Mouse (Mus musculus): Measurements from ENCODE around the gene Tnnt2.

DNA sequence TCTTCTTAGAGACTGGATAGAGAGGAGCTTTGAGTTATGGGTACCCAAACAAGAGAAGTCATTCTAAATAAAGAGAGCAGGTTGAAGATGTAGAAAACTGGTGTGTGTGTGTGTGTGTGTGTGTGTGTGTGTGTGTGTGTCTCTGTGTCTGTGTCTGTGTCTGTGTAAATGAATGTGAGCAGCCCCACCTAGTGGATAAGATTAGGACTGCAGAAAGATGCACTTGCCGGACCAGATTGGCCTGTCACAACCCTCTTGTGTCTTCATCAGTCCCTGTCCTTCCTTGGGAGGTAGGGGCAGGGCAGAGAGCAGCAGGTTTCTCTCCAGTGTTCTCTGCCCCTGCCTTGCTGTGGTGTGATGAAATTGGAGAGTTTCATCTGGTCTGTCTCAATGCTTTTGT, 7.2 kb upstream of the Tnnt2 start:
- no peak for TF ChIP-seq POLR2A (IDR thresholded peaks at IDR 0.05; ENCODE audit: low read depth, low read length)
- TF ChIP-seq CTCF (IDR thresholded peaks at IDR 0.05; ENCODE audit: extremely low read depth, insufficient read length, insufficient replicate concordance, low read depth, low read length): 0 out of 2 replicates have a peak, but pooled peaks have one; percentile 4
